Mouse (Mus musculus) heart, postnatal 0 days (tissue): ENCODE measurements around the gene Vmn2r63. TPM values are rescaled to one million over a fixed set of nuclear protein-coding genes. Genes with fewer than 3 reads are reported as not detected.
"Not testable (repeated sequence)": the region's sequence is repeated elsewhere in the genome, so short reads cannot be mapped to it uniquely, and the experiment has no call there.

Experiments
- ATAC-seq: fragments of 200-750 bp; cut with Nextera tagmentation; 2 replicates; pipeline ENCODE4 v1.8.0; 2017; ENCODE audit warnings: low read depth, moderate number of reproducible peaks, moderate library complexity; ENCODE audit not compliant: insufficient read depth
- DNase-seq: peaks from one replicate; pipeline ENCODE4 v3.0.0-alpha.2; 2016; ENCODE audit warnings: low spot score
- H3K27ac ChIP-seq: fragments of 300-500 bp; sonication (generic); 2 replicates; pipeline ENCODE4 v1.5.1; 2014; ENCODE audit warnings: low read depth, mild to moderate bottlenecking
- H3K27me3 ChIP-seq: fragments of 300-500 bp; sonication (generic); 2 replicates; pipeline ENCODE4 v1.6.1; 2014; ENCODE audit warnings: low read length, mixed read lengths; ENCODE audit not compliant: control insufficient read depth, insufficient read depth
- H3K36me3 ChIP-seq: fragments of 300-500 bp; sonication (generic); replicated peaks from 2 replicates; pipeline ENCODE4 v1.6.1; 2014; ENCODE audit warnings: low read length, mixed read lengths; ENCODE audit not compliant: control insufficient read depth, insufficient read depth
- H3K4me1 ChIP-seq: fragments of 300-500 bp; sonication (generic); 2 replicates; pipeline ENCODE4 v1.6.1; 2014; ENCODE audit warnings: antibody characterized with exemption; ENCODE audit not compliant: control insufficient read depth, insufficient read depth
- H3K4me2 ChIP-seq: fragments of 300-500 bp; sonication (generic); 2 replicates; pipeline ENCODE4 v1.6.1; 2014; ENCODE audit warnings: low read depth, mild to moderate bottlenecking, low read length, moderate library complexity
- H3K4me3 ChIP-seq: fragments of 300-500 bp; sonication (generic); 2 replicates; pipeline ENCODE4 v1.5.1; 2014; ENCODE audit warnings: low read depth, low read length
- H3K9ac ChIP-seq: fragments of 300-500 bp; sonication (generic); replicated peaks from 2 replicates; pipeline ENCODE4 v1.6.1; 2014; ENCODE audit warnings: low read depth, low read length, mixed read lengths
- H3K9me3 ChIP-seq: fragments of 300-500 bp; sonication (generic); replicated peaks from 2 replicates; pipeline ENCODE4 v1.6.1; 2016; ENCODE audit warnings: low read length; ENCODE audit not compliant: control insufficient read depth
- CTCF ChIP-seq: IDR thresholded peaks from 2 replicates; pipeline ENCODE4 v1.5.1; 2016; ENCODE audit warnings: antibody characterized with exemption, control low read depth, low read depth
- EP300 ChIP-seq: IDR thresholded peaks from 2 replicates; pipeline ENCODE4 v1.6.1; 2016; ENCODE audit warnings: antibody characterized with exemption, low read depth
- WGBS: fragments of 180-500 bp; shearing (Covaris S2); extraction: QIAGEN DNeasy Blood & Tissue Kit; methylation state at CpG from one replicate; pipeline ENCODE4 v1.1.7; 2014; 5-methylcytosine and 5-hydroxymethylcytosine counted together
- polyA plus RNA-seq: library from polyadenylated mRNA; unstranded; fragments of >200 nt; fragmentation: Nextera tagmentation; extraction: Ambion mirVana; gene quantifications from 2 replicates; pipeline ENCODE4 v1.2.1, GENCODE M21; 2015
- total RNA-seq: library from RNA; depleted of rRNA; stranded (reverse); fragments of >200 nt; gene quantifications from 2 replicates; pipeline ENCODE4 v1.2.3, GENCODE M21; 2014; ENCODE audit warnings: low replicate concordance; rRNA removed

The Vmn2r63 gene
- total RNA-seq (not detected in 2 replicates), polyA plus RNA-seq (not detected in 2 replicates)

- not testable (repeated sequence) for H3K27me3 ChIP-seq, DNase-seq, H3K36me3 ChIP-seq, H3K9ac ChIP-seq, H3K9me3 ChIP-seq, H3K4me1 ChIP-seq, H3K27ac ChIP-seq, H3K4me3 ChIP-seq, ATAC-seq, H3K4me2 ChIP-seq
Observed at GRCm38 (mm10) chr7:42933722-42934121, at the start of gene Vmn2r63. Gene Vmn2r63 (minus strand): TSS chr7:42933822.

GRCm38 (mm10) chr7:42980739-42981138, 47.1 kb upstream of the Vmn2r63 start:
- DNase-seq (no peak), ATAC-seq (no peak)
- TF ChIP-seq CTCF (no peak), EP300 (no peak)
- no peaks in the 10 kb centered on the region for H3K36me3 ChIP-seq
- peaks cover 48% of the 10 kb centered on the region for H3K9me3 ChIP-seq
- H3K4me1 ChIP-seq: no peaks in the 10 kb centered on the region
- H3K27me3 ChIP-seq: no peaks in the 10 kb centered on the region
- 78% methylated on average over 10 of the region's 10 CpGs for whole genome bisulfite sequencing
- no peak overlapping the region for H3K9ac ChIP-seq
- H3K27ac ChIP-seq: no peak overlapping the region
- H3K4me3 ChIP-seq: no peak overlapping the region
- H3K4me2 ChIP-seq: no peak overlapping the region

GRCm38 (mm10) chr7:42980098-42980497, 46.5 kb upstream of the Vmn2r63 start:
- no peak for TF ChIP-seq CTCF
- TF ChIP-seq EP300: no peak
- H3K27ac ChIP-seq: no peak overlapping the region
- DNase-seq: no peak
- H3K4me3 ChIP-seq: no peak overlapping the region
- no peaks in the 10 kb centered on the region for H3K4me1 ChIP-seq
- WGBS: 71% methylated on average over 11 of the region's 11 CpGs
- no peak overlapping the region for H3K9ac ChIP-seq
- H3K9me3 ChIP-seq: peaks cover 47% of the 10 kb centered on the region
- no peak for ATAC-seq
- no peaks in the 10 kb centered on the region for H3K36me3 ChIP-seq
- no peak overlapping the region for H3K4me2 ChIP-seq
- no peaks in the 10 kb centered on the region for H3K27me3 ChIP-seq

- H3K27me3 ChIP-seq: no peaks in the 10 kb centered on the region
- no peak overlapping the region for H3K9ac ChIP-seq
- no peaks in the 10 kb centered on the region for H3K36me3 ChIP-seq
- no peak overlapping the region for H3K4me2 ChIP-seq
- no peaks in the 10 kb centered on the region for H3K4me1 ChIP-seq
- no peak overlapping the region for H3K27ac ChIP-seq
- H3K4me3 ChIP-seq: no peak overlapping the region
- ATAC-seq (no peak), DNase-seq (no peak)
- WGBS: 64% methylated on average over 9 of the region's 9 CpGs
- H3K9me3 ChIP-seq: peaks cover 14% of the 10 kb centered on the region; the same call in 1 of the 2 replicates
- TF ChIP-seq EP300: no peak
- TF ChIP-seq CTCF: no peak
Observed at GRCm38 (mm10) chr7:42965246-42965645, 31.6 kb upstream of the Vmn2r63 start.

- 68% methylated on average over 2 of the region's 2 CpGs for WGBS
Observed at GRCm38 (mm10) chr7:42898067-42898466, 35.6 kb downstream of the Vmn2r63 start.

GRCm38 (mm10) chr7:42878090-42878489, 55.5 kb downstream of the Vmn2r63 start:
- ATAC-seq (no peak), DNase-seq (no peak)
- TF ChIP-seq EP300: no peak
- TF ChIP-seq CTCF: no peak
- Histone ChIP-seq H3K9ac (no peak overlapping the region), H3K4me2 (no peak overlapping the region), H3K27me3 (no peaks in the 10 kb centered on the region), H3K4me3 (no peak overlapping the region), H3K27ac (no peak overlapping the region), H3K9me3 (no peaks in the 10 kb centered on the region), H3K36me3 (no peaks in the 10 kb centered on the region), H3K4me1 (no peaks in the 10 kb centered on the region)
- WGBS: 42% methylated on average over 23 of the region's 23 CpGs

More at GRCm38 (mm10) chr7:42898067-42898466, 35.6 kb downstream of the Vmn2r63 start:
- H3K27ac ChIP-seq, H3K36me3 ChIP-seq, H3K27me3 ChIP-seq, H3K4me3 ChIP-seq, H3K4me2 ChIP-seq, ATAC-seq, DNase-seq, H3K9ac ChIP-seq, H3K9me3 ChIP-seq, H3K4me1 ChIP-seq: not testable (repeated sequence)

- WGBS: 68% methylated on average over 8 of the region's 8 CpGs
- H3K9ac ChIP-seq, ATAC-seq, DNase-seq, H3K36me3 ChIP-seq, H3K4me3 ChIP-seq, H3K9me3 ChIP-seq, H3K27ac ChIP-seq, H3K4me2 ChIP-seq, H3K4me1 ChIP-seq, H3K27me3 ChIP-seq: not testable (repeated sequence)
Observed at GRCm38 (mm10) chr7:42866801-42867458, 66.7 kb downstream of the Vmn2r63 start, which contains the start of gene Gm2381. Gene Gm2381 (minus strand): TSS chr7:42867234.
